Mouse (Mus musculus) liver, adult 2 months (tissue): ENCODE results near the gene Ppm1h. TPM values are rescaled to one million over a fixed set of nuclear protein-coding genes. Genes with fewer than 3 reads are reported as not detected.

Experiments used
- DNase-seq: peaks from one replicate; pipeline ENCODE4 v3.0.0-alpha.2; 2011; ENCODE audit warnings: low read depth, low spot score; ENCODE audit errors: extremely low read depth
- H3K27ac ChIP-seq: fragments of 200-500 bp; replicated peaks from 2 replicates; pipeline ENCODE4 v1.5.1; 2012; ENCODE audit warnings: low read depth, mild to moderate bottlenecking, control low read depth, inconsistent platforms, low read length; ENCODE audit not compliant: insufficient read depth
- H3K27me3 ChIP-seq: fragments of 200-500 bp; 2 replicates; pipeline ENCODE4 v1.6.1; 2012; ENCODE audit warnings: mild to moderate bottlenecking, moderate library complexity, low read length, inconsistent platforms; ENCODE audit not compliant: control insufficient read depth, insufficient read depth
- H3K36me3 ChIP-seq: fragments of 200-500 bp; 2 replicates; pipeline ENCODE4 v1.6.1; 2012; ENCODE audit warnings: low read length, inconsistent platforms; ENCODE audit not compliant: control insufficient read depth, insufficient read depth
- H3K4me1 ChIP-seq: fragments of 200-500 bp; 2 replicates; pipeline ENCODE4 v1.6.1; 2011; ENCODE audit warnings: low read length; ENCODE audit not compliant: control insufficient read depth, insufficient read depth
- H3K4me3 ChIP-seq: fragments of 200-500 bp; 2 replicates; pipeline ENCODE4 v1.5.1; 2011; ENCODE audit warnings: low read depth, mild to moderate bottlenecking, control low read depth, low read length, moderate library complexity; ENCODE audit not compliant: insufficient read depth
- H3K79me2 ChIP-seq: fragments of 200-500 bp; 2 replicates; pipeline ENCODE4 v1.6.1; 2012; ENCODE audit warnings: inconsistent platforms, mild to moderate bottlenecking, low read length, moderate library complexity; ENCODE audit not compliant: control insufficient read depth, insufficient read depth
- H3K9ac ChIP-seq: fragments of 200-500 bp; 2 replicates; pipeline ENCODE4 v1.6.1; 2012; ENCODE audit warnings: low read depth, mild to moderate bottlenecking, control low read depth, inconsistent platforms, low read length
- CTCF ChIP-seq: fragments of 200-500 bp; IDR thresholded peaks from 2 replicates; pipeline ENCODE4 v1.5.1; 2011; ENCODE audit warnings: low read depth, low read length, control low read depth
- POLR2A ChIP-seq: fragments of 200-500 bp; IDR thresholded peaks from 2 replicates; pipeline ENCODE4 v1.6.1; 2011; ENCODE audit warnings: low read length, control low read depth; ENCODE audit not compliant: insufficient read depth; ENCODE audit errors: extremely low read depth
- WGBS: fragments of 180-500 bp; shearing (Covaris S2); methylation state at CpG from one replicate; pipeline ENCODE4 v1.1.7; 2018; 5-methylcytosine and 5-hydroxymethylcytosine counted together
- polyA plus RNA-seq: library from polyadenylated mRNA; depleted of rRNA; stranded (reverse); fragments of >200 nt; gene quantifications from 2 replicates; pipeline ENCODE4 v1.2.3, GENCODE M21; 2012
- total RNA-seq: library from RNA; depleted of rRNA; stranded (reverse); fragments of >200 nt; gene quantifications from 2 replicates; pipeline ENCODE4 v1.2.3, GENCODE M21; 2014

Gene Ppm1h
- total and polyA plus RNA-seq, 2 experiments, result 1.5 to 3.7 TPM

DNA sequence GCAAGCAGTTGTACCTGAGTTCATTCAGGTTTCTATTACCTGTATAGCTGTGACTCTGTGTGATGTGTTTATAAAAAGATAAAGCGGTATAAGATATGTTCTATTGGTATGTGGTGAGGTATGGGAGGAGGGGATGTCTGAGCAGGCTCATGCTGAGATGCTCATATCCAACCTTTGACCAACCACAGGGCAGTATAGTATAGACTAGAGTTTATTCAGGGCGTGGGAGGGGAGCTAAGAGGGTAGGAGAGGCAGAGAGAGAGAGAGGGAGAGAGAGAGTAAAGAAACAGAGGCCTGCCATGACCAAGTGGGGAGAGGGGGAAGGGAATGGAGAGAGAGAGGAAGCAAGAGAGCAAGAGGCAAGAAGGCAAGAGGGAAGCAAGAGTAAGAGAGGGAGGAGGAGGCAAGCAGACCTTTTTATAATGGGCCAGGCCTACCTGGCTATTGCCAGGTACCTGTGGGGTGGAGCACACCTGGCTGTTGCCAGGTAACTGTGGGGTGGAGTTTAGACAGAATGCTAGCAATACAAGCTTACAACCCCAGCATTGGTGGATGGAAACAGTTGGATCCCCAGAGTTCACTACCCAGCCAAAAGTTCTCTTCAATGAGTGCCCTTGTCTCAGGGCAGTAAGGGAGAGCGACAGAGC, 192.4 kb downstream of the Ppm1h start:
- Histone ChIP-seq H3K79me2 (no peaks in the 10 kb centered on the region), H3K27ac (no peak overlapping the region), H3K4me3 (no peak overlapping the region), H3K9ac (no peak overlapping the region), H3K4me1 (no peaks in the 10 kb centered on the region), H3K36me3 (no peaks in the 10 kb centered on the region), H3K27me3 (no peaks in the 10 kb centered on the region)
- no peak for DNase-seq
- WGBS, result 87% methylated on average over 3 of the region's 3 CpGs
- TF ChIP-seq POLR2A, result no peak
- TF ChIP-seq CTCF, result no peak

GRCm38 (mm10) chr10:122872720-122873119, 194.2 kb downstream of the Ppm1h start:
- Histone ChIP-seq H3K4me1 (no peaks in the 10 kb centered on the region), H3K27me3 (no peaks in the 10 kb centered on the region), H3K4me3 (no peak overlapping the region), H3K27ac (no peak overlapping the region), H3K9ac (no peak overlapping the region), H3K36me3 (no peaks in the 10 kb centered on the region; the same call in 1 of the 2 replicates), H3K79me2 (no peaks in the 10 kb centered on the region)
- 81% methylated on average over 8 of the region's 8 CpGs for WGBS
- peak; percentile 7 for DNase-seq
- TF ChIP-seq POLR2A, result no peak
- TF ChIP-seq CTCF, result no peak

DNA sequence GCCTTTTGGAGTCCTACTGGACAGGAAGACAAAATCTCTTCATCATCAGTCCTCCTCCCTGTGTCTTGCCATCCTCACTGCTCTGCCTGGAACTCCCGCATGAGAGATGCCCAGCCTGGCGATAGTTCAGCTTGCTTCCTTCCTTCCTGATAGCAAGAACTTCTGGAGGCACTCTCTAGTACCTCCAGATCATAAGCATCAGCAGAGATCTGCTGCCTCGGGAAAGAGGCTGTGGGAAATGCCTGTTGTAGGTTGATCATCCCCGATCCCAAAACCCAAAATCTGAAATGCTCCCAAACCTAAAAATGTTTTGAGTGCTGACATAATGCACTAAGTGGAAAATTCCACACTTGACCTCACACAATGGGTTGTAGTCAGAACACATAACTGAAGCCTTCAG, 198.4 kb downstream of the Ppm1h start:
- Histone ChIP-seq H3K36me3 (peaks cover 3% of the 10 kb centered on the region), H3K9ac (no peak overlapping the region), H3K27me3 (no peaks in the 10 kb centered on the region), H3K79me2 (no peaks in the 10 kb centered on the region), H3K4me3 (no peak overlapping the region), H3K27ac (no peak overlapping the region), H3K4me1 (no peaks in the 10 kb centered on the region)
- no peak for TF ChIP-seq CTCF
- no peak for TF ChIP-seq POLR2A
- 81% methylated on average over 4 of the region's 4 CpGs for WGBS
- DNase-seq, result no peak

DNA sequence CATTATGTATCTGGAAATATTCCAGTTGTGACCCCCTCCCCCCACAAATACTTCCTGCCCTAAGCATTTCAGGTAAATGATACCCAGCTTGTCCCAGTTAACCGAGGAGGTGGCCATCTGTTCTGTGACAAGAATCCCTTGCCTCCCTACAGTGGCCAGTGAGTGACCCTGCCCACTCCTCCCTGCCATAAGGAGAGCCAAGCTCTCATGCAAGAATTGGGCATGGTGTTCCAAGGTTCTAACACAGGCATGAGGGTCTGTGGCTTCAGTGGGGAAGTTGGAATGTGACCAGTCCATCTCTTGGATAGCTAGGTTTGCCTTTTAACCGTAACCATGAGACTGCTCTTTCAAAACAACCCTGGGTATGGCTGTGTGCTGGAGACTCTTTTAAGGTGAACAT, 198.9 kb downstream of the Ppm1h start:
- Histone ChIP-seq H3K4me1 (no peaks in the 10 kb centered on the region), H3K79me2 (no peaks in the 10 kb centered on the region), H3K27ac (no peak overlapping the region), H3K36me3 (peaks cover 3% of the 10 kb centered on the region), H3K27me3 (no peaks in the 10 kb centered on the region), H3K9ac (no peak overlapping the region), H3K4me3 (no peak overlapping the region)
- TF ChIP-seq POLR2A (no peak), CTCF (no peak)
- no peak for DNase-seq
- 93% methylated on average over 2 of the region's 2 CpGs for WGBS

- TF ChIP-seq CTCF, result no peak
- TF ChIP-seq POLR2A, result no peak
- DNase-seq, result no peak
- Histone ChIP-seq H3K79me2 (no peaks in the 10 kb centered on the region), H3K27ac (no peak overlapping the region), H3K27me3 (no peaks in the 10 kb centered on the region), H3K4me1 (0 out of 2 replicates have a peak, but pooled peaks cover 2% of the 10 kb centered on the region), H3K4me3 (no peak overlapping the region), H3K9ac (no peak overlapping the region), H3K36me3 (peaks cover 3% of the 10 kb centered on the region)
- 95% methylated on average over 10 of the region's 10 CpGs for WGBS
These were observed 202.9 kb downstream of the Ppm1h start for GRCm38 (mm10) chr10:122881456-122881855.

- Histone ChIP-seq H3K4me3 (no peak overlapping the region), H3K4me1 (0 out of 2 replicates have a peak, but pooled peaks cover 2% of the 10 kb centered on the region), H3K36me3 (peaks cover 3% of the 10 kb centered on the region), H3K27ac (no peak overlapping the region), H3K27me3 (no peaks in the 10 kb centered on the region), H3K9ac (no peak overlapping the region), H3K79me2 (no peaks in the 10 kb centered on the region)
- DNase-seq, result peak; percentile 3
- WGBS, result 69% methylated on average over 4 of the region's 4 CpGs
- TF ChIP-seq POLR2A, result no peak
- TF ChIP-seq CTCF, result no peak
These were observed 204.1 kb downstream of the Ppm1h start for GRCm38 (mm10) chr10:122882614-122883013.
